Mouse (Mus musculus) cerebellum, adult 18-20 months (tissue): ENCODE measurements around the gene Styxl1.
A peak's percentile ranks its signal among the peaks of the same experiment; 100 is the strongest.

ENCODE experiments used
- DNase-seq, 2 experiments: peaks; one replicate each; pipeline ENCODE4 v3.0.0; 2021

Gene Styxl1

DNA sequence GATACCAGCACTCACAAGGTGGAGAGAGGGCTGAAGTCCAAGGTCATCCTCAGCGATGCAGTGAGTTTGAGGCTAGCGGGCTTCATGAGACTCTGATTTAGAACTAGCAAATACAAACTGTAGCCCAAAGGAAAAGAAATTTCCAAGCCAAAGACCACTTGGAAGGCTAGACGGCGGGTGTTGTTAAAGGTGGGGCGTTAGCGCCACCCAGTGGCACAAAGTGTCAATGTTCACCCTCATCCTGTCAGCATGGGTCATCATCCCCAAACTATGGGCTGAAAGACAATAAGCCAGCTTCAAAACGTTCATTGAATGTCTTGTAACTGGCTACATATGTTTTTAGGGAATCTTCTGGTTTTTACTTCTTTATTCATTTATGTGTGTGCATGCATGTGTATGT lies 14.7 kb downstream of the Styxl1 start:
- DNase-seq: peak; percentile 53 to 82

DNA sequence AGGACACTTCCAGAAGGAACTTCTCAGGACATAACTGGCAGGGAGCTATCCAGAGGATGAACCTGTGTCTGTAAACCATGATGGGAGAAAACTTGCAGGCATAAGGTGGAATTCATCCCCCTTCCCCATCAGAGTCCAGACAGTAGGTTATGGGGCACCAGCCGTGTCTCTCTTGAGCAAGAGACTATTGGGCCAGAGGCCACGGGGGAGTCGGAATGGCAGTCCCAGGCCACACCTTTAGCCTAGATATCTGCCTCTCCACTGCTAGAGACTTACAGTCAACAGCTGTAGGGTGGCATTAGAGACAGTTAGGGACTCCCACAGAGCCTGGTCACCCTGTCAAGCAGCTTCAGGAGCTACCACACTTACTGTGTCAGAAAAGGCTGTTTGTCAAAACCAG lies 16.3 kb downstream of the Styxl1 start:
- no peak for DNase-seq

DNA sequence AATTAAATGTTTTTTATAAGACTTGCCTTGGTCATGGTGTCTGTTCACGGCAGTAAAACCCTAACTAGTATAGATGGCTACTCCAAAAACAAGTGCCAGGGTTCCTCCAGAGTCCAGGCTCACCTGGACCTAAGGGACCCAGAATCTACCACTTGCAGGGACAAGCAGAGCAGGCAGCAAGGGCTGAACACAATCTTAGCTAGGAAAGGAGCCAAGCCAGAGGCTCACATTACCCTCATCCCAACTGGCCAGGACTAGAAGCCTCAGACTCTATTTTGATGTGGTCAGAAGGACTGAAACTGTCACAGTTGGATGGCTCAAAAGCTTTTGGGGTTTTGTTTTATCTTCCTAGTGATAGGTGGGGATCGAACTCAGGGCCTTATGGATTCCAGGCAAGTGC lies 26.6 kb downstream of the Styxl1 start:
- no peak for DNase-seq

DNA sequence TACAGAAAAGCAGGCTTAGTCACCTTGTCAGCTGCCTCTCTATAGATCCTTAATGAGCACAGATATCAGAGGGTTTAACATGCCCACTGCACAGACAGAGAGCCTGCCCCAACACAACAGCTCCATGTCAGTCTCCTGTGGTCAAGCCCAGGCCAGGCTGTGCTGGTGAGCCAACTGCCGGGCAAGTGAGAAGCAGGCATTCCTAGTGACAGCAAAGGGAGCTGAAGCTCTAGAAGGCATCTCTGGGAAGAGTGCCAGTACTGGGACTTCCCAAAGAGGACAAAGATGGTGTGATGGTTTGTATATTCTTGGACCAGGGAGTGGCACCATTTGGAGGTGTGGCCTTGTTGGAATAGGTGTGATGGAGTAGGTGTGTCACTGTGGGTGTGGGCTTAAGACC lies 27.1 kb downstream of the Styxl1 start:
- DNase-seq: no peak

DNA sequence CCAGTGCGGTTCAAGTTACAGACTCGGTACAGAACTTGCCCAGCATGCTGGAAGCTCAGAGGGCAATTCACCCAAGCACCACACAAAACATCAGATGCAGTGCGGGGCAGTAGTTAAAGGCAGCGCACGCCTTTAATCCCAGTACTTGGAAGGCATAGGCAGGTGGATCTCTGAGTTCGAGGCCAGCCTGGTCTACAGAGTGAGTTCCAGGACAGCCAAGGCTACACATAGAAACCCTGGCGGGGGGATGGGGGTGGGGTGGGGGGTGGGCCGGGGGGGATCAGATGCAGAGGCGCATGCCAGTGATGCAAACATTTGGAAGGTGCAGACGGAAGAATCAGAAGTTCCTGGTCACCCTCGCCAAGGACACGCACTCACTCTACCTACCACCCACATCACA lies 33.4 kb downstream of the Styxl1 start:
- no peak for DNase-seq

DNA sequence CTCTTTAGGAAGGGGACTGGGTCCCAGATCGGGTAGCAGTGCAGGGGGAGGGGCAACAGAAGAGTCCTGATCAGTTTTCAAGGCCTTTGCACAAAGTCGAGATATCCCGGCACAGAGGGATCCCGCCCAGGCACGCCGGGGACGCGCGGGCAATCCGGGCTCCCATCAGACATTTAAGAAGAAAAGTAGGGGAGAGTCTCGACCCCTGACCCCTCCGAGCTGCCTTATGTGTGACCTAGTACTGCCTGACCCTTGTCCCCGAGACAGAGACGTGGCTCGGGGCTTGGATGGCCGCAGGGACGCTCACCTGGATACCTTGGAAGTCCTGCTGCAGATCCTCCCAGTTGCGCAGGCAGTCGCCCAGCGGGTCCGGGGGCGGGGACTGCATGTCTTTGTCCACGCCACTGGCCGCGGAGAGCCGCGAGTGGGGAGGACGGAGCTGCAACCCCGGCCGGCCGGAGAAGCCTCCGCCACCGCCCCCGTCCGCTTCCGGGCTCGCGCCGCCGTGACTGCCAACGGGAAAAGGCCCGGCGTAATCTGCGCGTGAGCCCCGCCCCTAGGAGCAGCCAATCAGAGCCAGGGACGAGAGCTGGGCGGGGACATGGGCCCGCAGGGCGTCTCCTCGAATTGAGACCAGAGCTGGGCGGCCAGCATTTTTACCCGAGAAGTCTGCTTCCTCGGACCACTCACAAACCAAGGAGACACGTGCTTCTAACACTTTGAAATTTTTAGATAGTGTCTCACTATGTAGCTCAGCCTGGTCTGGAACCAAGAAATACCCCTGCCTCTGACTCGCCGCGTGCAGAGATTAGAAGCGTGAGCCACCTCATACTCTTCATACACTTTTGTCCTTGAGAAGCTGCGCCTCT lies 34.2 kb downstream of the Styxl1 start, which contains the start of gene Tmem120a:
Gene Tmem120a (minus strand): TSS at position 708 of the 869 bp plus-strand sequence.
- peak; percentile 94 to 97 for DNase-seq

DNA sequence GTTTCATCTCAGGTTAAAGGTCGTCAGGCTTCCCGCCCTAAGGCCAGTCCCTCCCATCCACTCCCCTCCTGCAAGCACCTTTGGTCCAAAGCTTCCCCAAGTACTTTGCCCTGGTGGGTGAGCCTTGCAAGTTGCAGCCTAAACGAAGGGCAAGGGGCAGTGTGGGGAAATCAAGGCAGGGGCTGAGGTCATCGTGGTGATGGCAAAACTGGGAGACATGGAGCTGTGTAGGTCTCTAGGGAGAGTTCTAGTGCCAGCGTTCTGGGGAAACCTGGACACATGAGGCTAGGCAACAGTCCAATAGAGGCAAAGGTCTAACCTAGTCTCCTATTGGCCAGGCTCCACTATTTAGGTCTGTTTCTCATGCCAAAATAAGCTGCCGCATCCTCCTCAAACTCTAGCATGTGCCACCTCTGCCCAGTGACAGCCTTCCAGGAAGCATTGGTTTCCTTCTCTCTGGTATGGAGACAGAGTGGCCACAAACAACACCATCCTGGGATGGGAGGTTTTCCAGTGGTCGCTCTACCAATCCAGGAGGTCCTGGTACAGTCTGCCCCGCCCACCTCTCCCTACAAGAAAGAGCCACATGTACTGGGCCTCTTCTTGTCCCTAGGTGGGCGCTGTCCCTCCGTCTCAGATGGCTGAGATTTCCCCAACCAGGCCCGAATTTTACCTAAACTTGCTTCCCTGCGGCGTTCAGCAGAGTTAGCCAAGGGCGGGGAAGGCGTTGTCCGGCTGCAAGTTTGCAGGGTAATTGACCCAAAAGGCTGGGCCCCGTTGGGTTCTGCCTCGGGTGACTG lies 35.0 kb downstream of the Styxl1 start:
- peak in 1 of 2 experiments; percentile 32 for DNase-seq

DNA sequence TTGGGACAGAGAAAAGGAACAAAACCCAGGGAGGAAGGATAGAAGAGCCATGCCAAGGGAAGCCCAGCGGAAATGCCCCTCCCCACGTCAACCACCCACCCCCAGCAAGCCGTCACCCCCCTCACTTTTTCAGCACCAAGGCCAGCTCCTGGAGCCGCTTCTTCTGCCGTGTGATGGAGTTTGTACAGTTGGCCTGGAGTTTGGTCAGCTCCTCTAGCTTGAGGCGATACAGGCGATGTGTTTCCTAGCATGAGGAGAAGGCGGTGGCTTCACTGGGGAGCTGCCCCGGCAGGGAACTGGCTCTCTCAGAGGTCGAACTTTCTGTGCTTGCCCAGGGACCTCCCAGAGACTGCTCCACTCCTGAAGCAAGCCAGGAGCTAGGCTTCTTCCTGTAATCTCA lies 36.0 kb downstream of the Styxl1 start:
- no peak for DNase-seq

DNA sequence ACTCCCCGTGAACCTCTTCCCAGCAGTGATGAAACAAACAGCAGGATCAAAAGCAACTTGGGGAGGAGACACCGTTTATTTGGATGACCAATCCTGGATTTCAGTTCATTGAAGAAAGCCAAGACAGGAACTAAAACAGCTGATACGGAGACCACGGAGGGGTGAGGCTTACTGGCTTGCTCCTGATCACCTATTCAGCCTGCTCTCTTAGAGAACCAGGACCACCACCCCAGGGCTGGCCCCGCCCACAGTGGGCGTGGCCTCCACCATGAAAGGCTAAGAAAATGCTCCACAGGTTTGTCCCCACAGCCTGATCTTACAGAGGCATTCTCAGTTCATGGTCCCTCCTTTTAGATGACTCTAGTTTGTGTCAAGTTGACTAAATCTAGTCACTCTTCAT lies 39.9 kb downstream of the Styxl1 start:
- no peak for DNase-seq

DNA sequence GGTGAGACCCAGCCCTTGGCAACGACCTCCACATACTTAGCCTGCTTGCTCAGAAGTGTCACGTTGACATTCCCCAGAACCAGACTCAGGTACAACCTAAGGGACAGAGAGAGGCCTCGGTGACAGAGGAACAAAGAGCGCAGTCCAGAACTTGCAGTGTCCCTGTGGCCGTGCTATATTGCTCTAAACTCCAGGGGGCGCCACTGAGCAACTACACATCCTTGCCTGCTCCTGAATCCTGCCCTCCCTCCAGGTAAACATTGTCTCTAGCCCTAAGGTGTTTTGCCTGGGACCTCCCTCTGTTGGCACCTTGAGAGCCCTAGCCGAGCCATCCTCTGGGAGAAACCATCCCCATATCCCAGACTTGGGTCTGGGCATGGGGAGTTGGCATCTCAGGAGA lies 41.0 kb downstream of the Styxl1 start:
- no peak for DNase-seq

DNA sequence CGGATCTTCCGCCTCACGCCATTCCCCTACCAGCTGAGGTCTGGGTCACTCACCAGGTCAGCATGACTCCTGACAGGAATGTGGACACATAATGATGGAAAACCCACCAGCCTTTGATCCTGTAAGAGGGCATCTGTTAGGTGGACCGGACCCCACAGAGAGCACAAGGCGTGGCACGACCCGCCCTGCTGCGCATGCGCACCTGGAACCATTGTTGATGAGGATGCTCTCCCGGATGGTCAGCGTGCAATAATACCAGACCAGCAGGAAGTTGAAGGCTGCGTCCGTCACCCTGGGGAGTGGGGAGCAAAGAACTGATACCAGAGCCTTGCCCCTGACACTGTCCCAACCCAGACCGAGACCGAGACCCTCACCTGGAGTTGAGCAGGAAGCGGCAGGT lies 41.6 kb downstream of the Styxl1 start:
- DNase-seq: no peak

DNA sequence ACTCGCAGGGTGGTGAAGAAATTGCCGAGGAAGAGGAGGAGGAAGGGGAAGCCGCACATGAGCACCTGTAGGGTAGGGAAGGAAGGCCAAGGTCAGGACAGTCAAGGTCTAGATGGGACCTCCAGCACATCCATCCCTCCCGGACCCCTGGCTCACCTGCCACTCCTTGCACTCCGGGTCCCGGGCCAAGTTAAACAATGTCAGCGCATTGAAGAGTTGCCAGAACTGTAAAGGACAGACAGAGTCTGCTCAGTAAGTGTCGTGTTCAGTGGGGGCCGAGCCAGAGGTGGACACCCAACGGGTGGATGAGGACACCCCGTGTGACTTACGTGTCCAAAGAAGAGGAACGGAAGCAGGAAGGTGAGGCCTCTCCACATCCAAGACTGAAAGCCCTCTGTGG lies 42.4 kb downstream of the Styxl1 start:
- DNase-seq: no peak

DNA sequence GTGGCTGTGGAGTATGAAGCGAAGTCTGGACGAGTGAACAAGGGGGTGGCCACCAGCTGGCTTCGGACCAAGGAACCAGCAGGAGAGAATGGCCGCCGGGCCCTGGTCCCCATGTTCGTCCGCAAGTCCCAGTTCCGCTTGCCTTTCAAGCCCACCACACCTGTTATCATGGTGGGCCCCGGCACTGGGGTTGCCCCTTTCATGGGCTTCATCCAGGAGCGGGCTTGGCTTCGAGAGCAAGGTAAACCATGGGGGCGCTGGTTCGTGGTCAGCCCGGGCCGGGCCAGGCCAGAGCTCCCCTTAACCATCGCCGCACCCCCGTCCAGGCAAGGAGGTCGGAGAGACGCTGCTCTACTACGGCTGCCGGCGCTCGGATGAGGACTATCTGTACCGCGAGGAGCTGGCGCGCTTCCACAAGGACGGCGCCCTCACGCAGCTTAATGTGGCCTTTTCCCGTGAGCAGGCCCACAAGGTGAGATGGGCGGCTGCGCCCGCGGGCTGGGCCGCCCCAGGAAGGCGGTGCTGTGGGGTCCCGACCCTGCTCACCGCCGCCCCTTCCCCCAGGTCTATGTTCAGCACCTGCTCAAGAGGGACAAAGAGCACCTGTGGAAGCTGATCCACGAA lies 44.0 kb downstream of the Styxl1 start:
- DNase-seq: no peak

DNA sequence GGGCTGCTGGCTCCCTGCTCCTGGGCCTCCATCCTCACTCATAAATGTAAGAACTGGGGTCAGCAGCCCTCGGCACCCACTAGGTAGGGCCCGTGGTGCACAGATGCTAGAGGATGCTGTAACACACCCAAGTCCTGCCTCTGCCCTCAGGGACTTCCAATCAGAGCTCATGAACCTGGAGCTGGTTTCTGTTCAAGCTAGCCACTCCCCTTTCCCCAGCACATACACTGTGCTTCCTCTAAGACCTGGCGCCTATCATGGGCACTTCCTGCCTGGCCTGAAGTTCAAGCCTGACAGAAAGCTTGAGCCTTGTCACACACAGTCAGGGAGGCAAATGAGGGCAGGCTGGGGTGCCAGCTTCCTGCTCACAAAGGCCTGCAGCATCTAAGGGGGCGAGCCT lies 45.1 kb downstream of the Styxl1 start:
- no peak for DNase-seq

DNA sequence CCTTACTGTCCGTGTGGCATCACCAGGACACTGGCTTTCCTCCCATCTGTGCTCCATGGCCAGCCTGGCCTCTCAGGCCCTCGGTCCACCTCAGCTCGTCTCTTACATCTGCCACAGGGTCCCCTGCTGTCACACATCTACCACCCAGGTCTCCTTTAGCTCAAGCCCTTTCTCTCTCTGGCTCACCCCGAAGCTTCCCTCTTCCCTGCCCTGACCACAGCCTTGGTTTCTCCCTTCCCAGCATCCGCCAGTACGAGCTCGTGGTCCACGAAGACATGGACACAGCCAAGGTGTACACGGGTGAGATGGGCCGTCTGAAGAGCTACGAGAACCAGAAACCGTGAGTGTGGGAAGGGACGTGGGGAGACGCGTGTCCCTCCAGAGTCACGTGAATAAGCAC lies 46.9 kb downstream of the Styxl1 start:
- DNase-seq: no peak

DNA sequence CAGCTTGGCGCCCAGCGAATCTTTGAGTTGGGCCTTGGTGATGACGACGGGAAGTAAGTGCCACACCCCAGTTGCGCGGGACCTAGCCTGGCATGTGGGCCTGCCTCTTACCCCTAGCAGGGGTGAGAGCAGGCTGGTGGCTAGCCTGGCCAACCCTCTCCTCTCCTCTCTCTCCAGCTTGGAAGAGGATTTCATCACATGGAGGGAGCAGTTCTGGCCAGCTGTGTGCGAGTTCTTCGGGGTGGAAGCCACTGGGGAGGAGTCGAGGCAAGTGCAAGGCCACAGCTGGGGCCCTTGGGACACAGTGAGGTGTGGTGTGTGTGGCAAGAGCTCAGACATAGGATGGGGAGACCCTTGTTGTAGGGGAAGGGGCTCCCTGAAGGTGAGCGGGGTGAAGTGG lies 47.3 kb downstream of the Styxl1 start:
- no peak for DNase-seq

DNA sequence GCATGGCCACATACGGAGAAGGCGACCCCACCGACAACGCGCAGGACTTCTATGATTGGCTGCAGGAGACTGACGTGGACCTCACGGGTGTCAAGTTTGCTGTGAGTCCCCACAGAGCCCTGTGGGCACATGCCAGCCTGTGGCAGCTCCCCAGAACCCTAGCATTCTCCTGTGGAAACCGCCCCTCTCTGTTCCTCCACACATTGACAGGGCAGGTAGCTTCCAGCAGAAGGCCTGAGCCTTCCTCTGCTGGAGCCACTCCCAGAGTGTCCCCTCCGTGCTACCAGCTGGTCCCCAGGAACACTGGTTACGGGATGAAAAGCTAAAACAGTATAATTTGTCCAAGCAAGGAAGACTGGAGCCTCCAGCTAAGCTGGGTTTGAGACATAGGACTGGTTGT lies 47.9 kb downstream of the Styxl1 start:
- DNase-seq: peak in 1 of 2 experiments; percentile 30

DNA sequence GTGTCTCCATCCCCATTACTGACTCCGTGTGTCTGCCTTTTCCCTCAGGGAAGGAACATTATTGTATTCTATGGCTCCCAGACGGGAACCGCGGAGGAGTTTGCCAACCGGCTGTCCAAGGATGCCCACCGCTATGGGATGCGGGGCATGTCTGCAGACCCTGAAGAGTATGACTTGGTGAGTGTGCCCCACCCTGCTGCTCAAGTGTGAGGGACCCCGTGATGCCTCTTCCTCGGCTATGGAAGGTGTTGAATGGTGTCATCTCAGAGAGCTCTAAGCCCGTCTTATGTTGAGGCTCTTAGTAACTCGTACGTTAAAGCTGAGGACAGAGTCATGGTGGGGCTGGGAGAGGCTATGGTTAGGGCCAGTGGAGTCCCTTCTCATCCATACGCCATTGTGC lies 48.8 kb downstream of the Styxl1 start:
- no peak for DNase-seq

DNA sequence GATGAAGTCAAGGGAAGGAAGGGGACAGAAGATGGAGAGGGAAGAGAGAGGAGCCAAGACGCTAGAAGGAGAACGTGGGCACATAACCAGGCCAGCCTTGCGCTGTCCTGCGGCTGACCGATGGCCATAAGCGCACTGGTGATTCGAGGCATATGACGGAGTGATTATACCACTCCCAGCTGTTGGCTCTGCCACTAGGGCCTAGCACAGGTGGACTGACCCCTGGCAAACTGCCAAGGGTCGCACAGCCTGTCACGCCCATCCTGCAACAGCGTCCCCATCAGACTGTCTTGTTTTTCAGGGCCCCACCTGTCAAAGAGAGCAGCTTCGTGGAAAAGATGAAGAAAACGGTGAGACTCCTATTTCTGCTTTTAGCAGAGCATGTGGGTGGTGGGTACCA lies 49.8 kb downstream of the Styxl1 start:
- no peak for DNase-seq

DNA sequence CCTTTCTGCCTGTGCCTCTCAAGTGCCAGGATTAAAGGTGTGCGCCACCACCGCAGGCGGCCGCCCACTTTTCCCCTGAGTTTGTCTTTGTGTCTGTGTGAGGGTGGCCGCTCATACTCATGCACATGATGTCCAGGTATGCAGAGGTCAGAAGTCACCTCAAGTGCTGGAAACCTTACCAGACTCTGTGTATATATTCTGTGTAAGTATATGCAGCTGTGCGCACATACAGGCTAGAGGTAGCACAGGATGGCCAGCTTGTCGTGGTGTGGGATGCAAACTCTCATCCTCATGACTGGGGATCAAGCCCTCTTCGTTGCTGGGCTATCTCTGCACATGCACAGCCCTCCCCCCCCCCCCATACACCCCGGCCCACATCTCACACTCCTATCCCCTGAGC lies 50.3 kb downstream of the Styxl1 start:
- no peak for DNase-seq

DNA sequence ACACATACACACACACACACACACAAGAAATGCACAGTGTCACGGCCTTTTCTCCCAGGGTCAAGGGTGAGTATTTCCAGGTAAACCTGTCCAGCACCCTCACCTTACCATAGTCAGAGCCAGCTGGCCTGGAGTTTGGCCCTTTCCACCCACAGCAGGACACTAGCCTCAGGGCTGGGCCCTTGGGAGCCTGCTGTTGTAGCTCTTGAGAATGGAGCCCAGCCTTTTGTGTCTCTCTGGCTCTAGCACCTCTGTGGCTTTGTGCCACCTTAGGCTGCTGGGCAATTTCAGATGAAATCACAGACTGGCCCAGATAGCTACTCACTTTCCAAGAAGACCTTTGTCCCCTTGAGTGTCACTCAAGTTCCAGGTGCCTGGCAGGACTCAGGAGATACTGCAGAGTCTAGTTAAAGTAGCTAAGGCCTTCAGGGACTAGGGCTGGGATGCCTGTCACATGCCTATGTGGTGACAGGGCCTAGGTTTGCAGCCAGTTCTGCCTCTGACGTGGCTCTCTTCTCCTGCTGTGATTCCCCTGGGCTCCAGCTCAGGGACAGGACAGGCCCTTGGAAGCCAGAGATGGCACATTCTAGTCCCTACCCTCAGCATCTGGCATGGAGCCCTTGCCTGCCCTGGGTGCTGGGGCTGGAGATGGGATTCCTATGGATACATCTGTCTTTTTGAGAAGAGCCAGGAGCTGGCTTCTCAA lies 51.4 kb downstream of the Styxl1 start:
- no peak for DNase-seq

DNA sequence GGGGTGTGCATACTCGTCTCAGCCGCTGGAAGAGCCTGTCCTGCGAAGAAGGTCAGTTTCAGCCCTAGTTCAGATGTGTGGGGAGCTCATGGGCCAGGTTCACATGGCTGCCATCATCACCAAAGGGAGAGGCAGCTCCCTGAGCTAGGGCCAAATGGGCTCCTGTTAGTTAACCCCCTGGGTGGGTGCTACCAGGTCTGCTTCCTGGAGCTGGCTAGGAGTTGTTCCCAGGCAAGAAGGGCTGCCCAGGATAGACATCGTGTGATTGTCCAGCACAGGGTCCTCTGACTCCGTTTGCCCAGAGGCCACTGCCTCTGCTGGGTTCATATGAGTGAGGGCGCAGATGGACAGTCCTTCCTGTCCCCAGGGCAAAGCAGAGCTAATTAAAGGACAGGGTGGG lies 52.2 kb downstream of the Styxl1 start:
- DNase-seq: no peak

DNA sequence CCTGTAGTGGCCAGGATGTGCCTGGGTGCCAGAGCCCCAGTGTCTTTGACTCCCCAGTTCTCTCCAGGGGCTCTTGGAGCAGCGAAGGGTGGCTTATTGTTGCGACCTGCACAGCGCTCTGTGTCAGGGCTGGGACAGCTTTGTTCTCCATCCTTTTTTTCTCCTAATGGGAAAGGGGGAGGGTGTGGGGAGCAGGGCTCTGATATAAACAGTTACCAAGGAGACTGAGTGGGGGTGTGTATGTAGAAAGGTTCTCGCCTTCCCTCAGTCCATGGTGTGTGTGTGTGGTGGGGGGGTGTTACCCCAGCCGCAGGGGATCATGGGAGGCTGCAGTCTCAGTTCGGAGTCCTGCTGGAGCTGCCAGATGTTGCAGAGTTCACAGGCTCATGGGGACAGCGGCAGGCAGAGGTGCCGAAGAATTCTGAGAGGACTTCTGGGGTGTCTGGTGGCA lies 52.8 kb downstream of the Styxl1 start:
- DNase-seq: no peak
